Mouse (Mus musculus): Measurements from ENCODE around the gene Cnnm4.

DNA sequence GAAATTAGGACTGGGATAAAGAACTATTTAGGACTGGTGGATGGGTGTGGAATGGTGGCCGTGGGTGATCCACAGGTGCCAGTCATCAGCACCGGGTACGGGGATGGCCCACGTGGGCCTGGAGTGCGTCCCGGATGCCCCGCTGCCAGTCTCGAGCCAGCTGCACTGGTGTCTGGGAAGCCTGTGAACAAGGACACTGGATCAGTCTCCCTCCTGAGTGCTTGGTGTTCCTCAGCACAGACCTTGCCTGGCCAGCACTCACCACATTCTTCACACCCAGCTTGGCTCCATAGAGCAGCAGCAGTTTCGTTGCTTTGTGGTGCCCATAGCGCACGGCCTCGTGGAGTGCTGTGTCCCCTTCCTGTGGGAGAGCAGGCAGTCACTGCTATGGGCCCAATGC is 60.0 kb downstream of the Cnnm4 start:
- TF ChIP-seq CTCF (IDR thresholded peaks at IDR 0.05; ENCODE audit: low read depth, low read length) (no peak), POLR2A (IDR thresholded peaks at IDR 0.05; ENCODE audit: extremely low read depth, insufficient read depth, low read length) (no peak)

All from liver, adult 2 months (tissue).